In the genomic region with DNA sequence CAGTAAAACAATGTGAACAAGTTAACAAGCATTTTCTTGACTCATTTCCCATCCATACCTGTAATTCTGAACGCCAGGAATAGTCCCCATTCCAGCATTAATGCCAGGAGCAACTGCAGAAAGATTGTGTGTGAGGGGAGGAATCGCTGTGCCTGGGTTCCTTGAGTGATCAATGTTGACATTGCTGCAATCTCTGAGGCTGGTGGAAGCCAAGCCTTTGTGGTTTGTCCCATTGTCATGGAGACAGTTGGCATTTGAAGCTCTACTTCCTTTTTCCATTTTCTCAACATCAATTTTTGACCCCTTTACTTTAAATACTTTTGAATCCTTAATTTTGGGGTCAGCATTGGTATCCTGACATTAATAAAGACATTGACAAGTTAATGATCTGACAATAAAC, we compare ENCODE assay signal across 29 mouse cellular contexts. TPM values are rescaled to one million over a fixed set of nuclear protein-coding genes. Genes with fewer than 3 reads are reported as not detected.
A peak's percentile ranks its signal among the peaks of the same experiment; 100 is the strongest.
DNase-seq lines count a peak whose midpoint lies in the region; ATAC-seq and TF ChIP-seq lines count a peak whose summit lies in the region.
"Had no signal": no experiment of that assay in that cellular context is flagged by ENCODE, and none has a peak within 500 bp of the region (broad histone marks: within the 10 kb centered on the region; RNA-seq: fewer than 3 reads in every experiment).

No protein-coding gene starts in this region.

- WGBS in lung, postnatal 0 days, result 35% methylated on average over 2 of the region's 2 CpGs

- H3K27ac ChIP-seq in lung, postnatal 0 days (ENCODE audit: low read length), result no peak overlapping the region
- H3K27ac ChIP-seq: embryonic facial prominence, embryonic 13.5 days; embryonic facial prominence, embryonic 15.5 days; forebrain, embryonic 10.5 days; forebrain, embryonic 12.5 days had no signal

- no peaks in the 10 kb centered on the region for H3K27me3 ChIP-seq in lung, postnatal 0 days (replicated peaks; ENCODE audit: insufficient read depth, low read length)
- H3K27me3 ChIP-seq: embryonic facial prominence, embryonic 13.5 days; embryonic facial prominence, embryonic 15.5 days; forebrain, embryonic 12.5 days; Patski had no signal

- H3K4me2 ChIP-seq in lung, postnatal 0 days (replicated peaks; ENCODE audit: low read depth, low read length), result no peak overlapping the region
- H3K4me2 ChIP-seq: embryonic facial prominence, embryonic 13.5 days; embryonic facial prominence, embryonic 15.5 days; forebrain, embryonic 12.5 days had no signal

- no peak overlapping the region for H3K4me3 ChIP-seq in lung, postnatal 0 days (ENCODE audit: low read depth, low read length)
- H3K4me3 ChIP-seq: embryonic facial prominence, embryonic 13.5 days; embryonic facial prominence, embryonic 15.5 days; erythroblast, embryonic 14.5 days; forebrain, embryonic 10.5 days; forebrain, embryonic 12.5 days had no signal

- no peaks in the 10 kb centered on the region for H3K4me1 ChIP-seq in lung, postnatal 0 days (ENCODE audit: insufficient read depth, low read depth, low read length)
- H3K4me1 ChIP-seq: embryonic facial prominence, embryonic 13.5 days; embryonic facial prominence, embryonic 15.5 days; forebrain, embryonic 10.5 days; forebrain, embryonic 12.5 days had no signal

- DNase-seq in lung, postnatal 25 days (ENCODE audit: low spot score), result peak; percentile 2
- DNase-seq in lung, postnatal 0 days (ENCODE audit: low spot score), result no peak
- DNase-seq in 416B (ENCODE audit: low read depth), result peak; percentile 14
- no peak for DNase-seq in retina, postnatal 1 day
- DNase-seq in urinary bladder, postnatal 36 days (ENCODE audit: low spot score in 2 of 2), result no peak
- DNase-seq in heart, adult 8-10 months (ENCODE audit: low spot score), result no peak
- DNase-seq: adrenal gland, adult 8-10 months; adrenal gland, postnatal 14 days; adrenal gland, postnatal 36 days; cerebellum, adult 11-12 months; cerebellum, adult 2 months; cerebellum, adult 9-10 months; cerebellum, postnatal 10 days; cerebellum, postnatal 25 days; embryo, embryonic 11 days had no signal

- ATAC-seq in lung, postnatal 0 days, result no peak
- ATAC-seq in common myeloid progenitor, adult 5-6 weeks (replicated peaks; ENCODE audit: low read depth, poor library complexity, severe bottlenecking), result peak; percentile 79
- peak; percentile 73 for ATAC-seq in megakaryocyte, adult 5-6 weeks (ENCODE audit: poor library complexity, severe bottlenecking)
- ATAC-seq: activated CD4-positive, CD25-positive, alpha-beta regulatory T cell, adult 4 months; forebrain, embryonic 14.5 days; forebrain, embryonic 16.5 days; Patski had no signal

- no peak overlapping the region for H3K9ac ChIP-seq in lung, postnatal 0 days (replicated peaks; ENCODE audit: low read depth)
- H3K9ac ChIP-seq: embryonic facial prominence, embryonic 13.5 days; embryonic facial prominence, embryonic 15.5 days; forebrain, embryonic 12.5 days had no signal

- no peak for TF ChIP-seq CTCF in lung, postnatal 0 days (IDR thresholded peaks at IDR 0.05)

- no peaks in the 10 kb centered on the region for H3K36me3 ChIP-seq in lung, postnatal 0 days (ENCODE audit: insufficient read depth, low read length)
- H3K36me3 ChIP-seq: embryonic facial prominence, embryonic 13.5 days; embryonic facial prominence, embryonic 15.5 days; forebrain, embryonic 10.5 days; forebrain, embryonic 12.5 days had no signal

- H3K9me3 ChIP-seq in lung, postnatal 0 days (ENCODE audit: low read length), result no peaks in the 10 kb centered on the region
- H3K9me3 ChIP-seq: embryonic facial prominence, embryonic 13.5 days; embryonic facial prominence, embryonic 15.5 days; forebrain, embryonic 10.5 days; forebrain, embryonic 12.5 days had no signal

- no peak for TF ChIP-seq EP300 in lung, postnatal 0 days (IDR thresholded peaks at IDR 0.05)

RNA-seq across cellular contexts. Expression of a gene that starts 23.7 kb away (rescaled TPM):
- 5.1 and 6.2 TPM in 2 replicates for polyA plus RNA-seq in lung, postnatal 0 days (2015; fragmentation: Nextera tagmentation; extraction: Ambion mirVana)
- 0.39 and 3.8 TPM in 2 replicates for total RNA-seq in common myeloid progenitor, adult 5-6 weeks (2017)
- 0.84 TPM in 1 of 2 replicates, not detected in the other for total RNA-seq in megakaryocyte, adult 5-6 weeks (2015)
- total RNA-seq in megakaryocyte, adult 5-6 weeks (2017), result 0.20 and 0.95 TPM in 2 replicates
- 1 to 10 TPM; 4.2 to 6.9 (median 5.6) TPM for total RNA-seq in heart, adult 8-10 months (2022)
- polyA plus RNA-seq: erythroblast, embryonic 14.5 days had no signal

RNA-seq across cellular contexts. Expression of a gene that starts 32.7 kb away (rescaled TPM):
- polyA plus RNA-seq in lung, postnatal 0 days (2015; fragmentation: Nextera tagmentation; extraction: Ambion mirVana), result 0.21 TPM in 1 of 2 replicates, not detected in the other
- not detected in 2 replicates for total RNA-seq in common myeloid progenitor, adult 5-6 weeks (2017)
- total RNA-seq in megakaryocyte, adult 5-6 weeks (2015), result not detected in 2 replicates
- total RNA-seq in megakaryocyte, adult 5-6 weeks (2017), result not detected in 2 replicates
- not detected for total RNA-seq in heart, adult 8-10 months (2022)
- total RNA-seq: adrenal gland, adult 18-20 months; adrenal gland, adult 8-10 months; adrenal gland, postnatal 14 days; adrenal gland, postnatal 36 days had no signal
- polyA plus RNA-seq: activated CD4-positive, CD25-positive, alpha-beta regulatory T cell, adult 4 months; C2C12; embryonic facial prominence, embryonic 11.5 days; embryonic facial prominence, embryonic 13.5 days; erythroblast, embryonic 14.5 days; forebrain, embryonic 10.5 days; forebrain, embryonic 12.5 days; forebrain, embryonic 14.5 days; forebrain, embryonic 16.5 days had no signal

RNA-seq across cellular contexts. Expression of a gene that starts 57.1 kb away (rescaled TPM):
- polyA plus RNA-seq in lung, postnatal 0 days (2015; fragmentation: Nextera tagmentation; extraction: Ambion mirVana), result 70.7 and 72.4 TPM in 2 replicates
- 47.8 and 57.2 TPM in 2 replicates for total RNA-seq in common myeloid progenitor, adult 5-6 weeks (2017)
- total RNA-seq in megakaryocyte, adult 5-6 weeks (2015), result 117 and 137 TPM in 2 replicates
- 80.1 and 92.6 TPM in 2 replicates for total RNA-seq in megakaryocyte, adult 5-6 weeks (2017)
- total RNA-seq in heart, adult 8-10 months (2022), result 10 to 100 TPM; 30.1 to 35.5 (median 32.2) TPM

Comparison
In these comparisons a context has a peak if more than half of its experiments do, and no peak if none do; other contexts are left out.
1. DNase-seq: peak in lung, postnatal 25 days (single experiment) and 416B (single experiment); none in lung, postnatal 0 days (single experiment), retina, postnatal 1 day (single experiment), urinary bladder, postnatal 36 days (0 of 2) and heart, adult 8-10 months (single experiment).